Mouse (Mus musculus) lung, adult 10 weeks (tissue): ENCODE measurements around the gene Slc30a2. TPM values are rescaled to one million over a fixed set of nuclear protein-coding genes. Genes with fewer than 3 reads are reported as not detected.

Experiments used
- polyA plus RNA-seq: library from polyadenylated mRNA; stranded (reverse); fragments of 350-450 nt; fragmentation: Illumina TruSeq; extraction: RNeasy Lipid Tissue Mini Kit (QIAGEN cat#74804); gene quantifications from one replicate; pipeline ENCODE4 v1.2.3, GENCODE M21; 2014; ENCODE audit warnings: low read depth, low replicate concordance; ENCODE audit not compliant: insufficient read depth

Gene Slc30a2
- polyA plus RNA-seq: 0.42 TPM

DNA sequence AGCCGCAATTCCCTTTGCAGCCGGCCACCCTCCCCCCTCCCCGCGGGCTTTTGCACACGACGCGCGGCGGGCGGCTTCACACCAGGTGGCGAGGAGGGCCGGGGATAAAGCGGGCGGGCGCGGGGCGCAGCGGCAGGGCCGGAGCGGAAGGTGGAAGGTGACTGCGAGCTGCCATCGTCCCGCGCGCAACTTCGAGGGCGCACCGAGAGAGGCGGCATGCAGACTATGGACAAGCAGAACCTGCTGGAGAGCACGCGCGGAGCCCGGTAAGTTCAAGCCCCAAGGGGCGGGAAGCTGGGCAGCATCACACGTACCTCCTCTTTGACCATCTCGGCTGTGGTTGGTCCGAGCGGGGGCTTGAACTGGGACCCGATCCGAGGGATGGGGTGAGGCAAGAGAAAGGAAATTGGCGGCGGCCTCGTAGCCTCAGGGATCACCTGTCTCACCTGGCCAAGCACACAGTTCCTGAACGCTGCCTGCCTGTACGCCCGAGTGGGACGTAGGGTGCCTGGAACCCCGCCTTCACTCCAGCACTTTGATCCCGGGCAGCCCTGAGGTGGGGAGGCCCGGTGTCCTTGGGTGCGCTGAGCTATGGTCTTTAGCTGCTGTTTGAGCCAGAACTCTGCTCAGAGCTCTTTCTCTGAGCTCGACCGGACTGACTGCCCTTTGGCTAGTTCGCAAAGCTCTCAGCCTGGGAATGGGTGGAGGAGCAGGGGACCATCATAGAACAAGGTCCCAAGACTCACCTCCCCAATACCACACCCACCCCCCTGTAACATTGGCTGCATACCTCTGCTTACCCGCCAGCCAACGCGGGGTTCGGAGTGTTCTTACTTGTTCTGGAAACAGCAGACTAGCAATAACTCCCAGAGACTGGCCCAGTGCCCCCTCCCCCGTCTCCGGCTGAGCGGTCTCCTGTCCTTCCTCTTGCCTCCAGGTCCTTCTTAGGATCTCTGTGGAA, at the start of gene Slc30a2:
TSS of gene Slc30a2 (plus strand) at position 111 of the 961 bp plus-strand sequence.

DNA sequence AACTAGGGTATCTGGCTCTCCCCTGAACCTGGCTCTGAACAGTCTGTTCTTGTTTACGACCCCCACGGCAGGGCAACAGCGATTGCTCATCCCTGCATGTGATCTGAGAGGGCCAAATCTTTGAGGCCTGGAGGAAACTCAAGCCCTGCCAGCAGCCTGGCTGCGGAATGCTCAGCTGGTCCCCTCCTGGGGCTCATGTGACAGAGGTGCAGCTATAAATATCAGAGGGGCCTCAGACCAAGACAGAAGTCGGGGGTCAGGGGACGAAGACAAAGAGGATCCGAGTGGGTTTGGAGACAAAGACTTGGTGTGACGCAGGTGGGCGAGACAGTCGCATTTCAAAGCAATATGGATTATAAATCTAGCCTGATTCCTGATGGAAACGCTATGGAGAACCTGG, 28.1 kb upstream of the Slc30a2 start, which contains the start of gene Trim63:
TSS of gene Trim63 (plus strand) at position 245 of the 400 bp plus-strand sequence.

DNA sequence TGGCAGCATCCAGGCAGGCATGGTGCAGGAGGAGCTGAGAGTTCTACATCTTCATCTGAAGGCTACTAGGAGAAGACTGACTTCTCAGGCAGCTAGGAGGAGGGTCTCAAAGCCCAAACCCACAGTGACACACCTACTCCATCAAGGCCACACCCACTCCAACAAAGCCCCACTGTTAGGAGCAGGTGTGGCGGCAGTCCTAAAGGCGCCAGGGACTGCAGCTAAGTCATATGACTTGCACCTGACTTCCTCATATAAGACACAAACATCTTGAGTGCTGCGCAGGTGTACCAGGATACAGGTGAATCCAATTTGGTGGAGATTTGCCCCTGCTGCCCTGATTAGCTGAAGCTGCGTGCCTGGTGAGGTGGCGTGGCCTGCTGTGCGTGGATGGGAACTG, 40.8 kb downstream of the Slc30a2 start, which contains the start of gene Extl1:
TSS of gene Extl1 (minus strand) at position 101 of the 400 bp plus-strand sequence.

DNA sequence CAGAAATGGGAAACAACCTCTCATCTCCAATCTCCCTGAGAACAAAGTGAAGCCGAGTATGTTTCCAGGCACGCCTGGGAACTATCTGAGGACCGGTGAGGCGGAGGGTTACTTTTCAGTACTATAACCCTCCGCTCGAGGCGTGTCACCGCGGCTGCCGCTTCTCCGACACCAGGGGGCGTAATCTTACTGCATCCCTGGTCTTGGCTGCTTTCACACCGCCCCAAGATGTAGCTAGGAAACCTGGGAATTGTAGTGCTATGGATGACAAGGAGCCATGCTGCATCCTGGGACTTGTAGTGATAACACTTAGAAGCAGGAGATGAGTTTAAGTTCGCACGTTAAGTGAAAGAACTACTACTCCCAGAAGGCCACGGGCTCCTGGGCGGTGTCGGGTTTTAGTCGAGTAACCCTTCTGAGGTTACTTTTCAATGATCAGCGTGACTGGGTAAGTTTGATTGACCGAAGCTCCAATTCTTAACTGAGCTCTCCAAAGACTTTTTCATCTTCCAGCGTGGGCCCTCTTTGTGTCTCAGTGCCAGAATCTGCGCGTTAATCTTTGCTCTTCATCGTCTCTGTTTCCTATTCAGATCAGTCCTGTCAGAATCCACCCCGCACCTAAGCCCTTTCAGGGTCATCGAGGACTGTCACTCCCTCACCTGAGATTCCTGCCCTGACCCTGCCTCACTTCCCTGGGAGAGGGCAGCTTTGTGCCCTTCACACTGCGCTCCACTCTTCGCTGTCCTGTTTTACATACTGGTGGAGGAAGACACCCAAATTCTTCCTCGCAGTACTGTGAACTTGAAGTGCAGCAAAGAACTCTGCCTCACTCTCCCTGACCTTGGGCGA, 53.2 kb downstream of the Slc30a2 start, which contains the start of gene Pafah2:
TSS of gene Pafah2 (plus strand) at position 344 of the 849 bp plus-strand sequence.

Other genes starting within 250 kb of the Slc30a2 start
- gene Cd52, start 248.1 kb upstream of the Slc30a2 start, polyA plus RNA-seq: 396 TPM
- gene Ubxn11, start 240.6 kb upstream of the Slc30a2 start, polyA plus RNA-seq: 12.1 TPM
- 356 TPM for gene Sh3bgrl3, start 214.4 kb upstream of the Slc30a2 start, polyA plus RNA-seq
- gene Cep85, start 156.1 kb upstream of the Slc30a2 start, polyA plus RNA-seq: 6.3 TPM
- gene Gm7534, start 140.2 kb upstream of the Slc30a2 start, polyA plus RNA-seq: not detected
- not detected for gene Catsper4, start 115.8 kb upstream of the Slc30a2 start, polyA plus RNA-seq
- gene Cnksr1, start 104.8 kb upstream of the Slc30a2 start, polyA plus RNA-seq: 5.7 TPM
- not detected for gene E130218I03Rik, start 99.5 kb upstream of the Slc30a2 start, polyA plus RNA-seq
- 8.1 TPM for gene Zfp593, start 97.6 kb upstream of the Slc30a2 start, polyA plus RNA-seq
- gene Gm30191, start 96.2 kb upstream of the Slc30a2 start, polyA plus RNA-seq: not detected
- 19.9 TPM for gene Grrp1, start 89.1 kb upstream of the Slc30a2 start, polyA plus RNA-seq
- gene Pdik1l, start 55.3 kb upstream of the Slc30a2 start, polyA plus RNA-seq: 3.1 TPM
- gene Trim63, start 28.1 kb upstream of the Slc30a2 start, polyA plus RNA-seq: 1.6 TPM
- 0.71 TPM for gene Extl1, start 40.7 kb downstream of the Slc30a2 start, polyA plus RNA-seq
- gene Pafah2, start 53.1 kb downstream of the Slc30a2 start, polyA plus RNA-seq: 14.1 TPM
- 191 TPM for gene Stmn1, start 125.1 kb downstream of the Slc30a2 start, polyA plus RNA-seq
- 47.6 TPM for gene Paqr7, start 153.5 kb downstream of the Slc30a2 start, polyA plus RNA-seq
- gene Aunip, start 167.8 kb downstream of the Slc30a2 start, polyA plus RNA-seq: not detected
- 75.8 TPM for gene Mtfr1l, start 192.2 kb downstream of the Slc30a2 start, polyA plus RNA-seq
- gene Selenon, start 209.0 kb downstream of the Slc30a2 start, polyA plus RNA-seq: 18.5 TPM